Mouse (Mus musculus): ENCODE measurements around the gene Usp6nl.

Gene Usp6nl

GRCm38 (mm10) chr2:6471110-6471611 is 148.7 kb downstream of the Usp6nl start:
- no peak for DNase-seq (ENCODE audit: inconsistent ontology term)

GRCm38 (mm10) chr2:6473829-6474228 is 151.4 kb downstream of the Usp6nl start:
- no peak for DNase-seq (ENCODE audit: inconsistent ontology term)

- no peak for DNase-seq (ENCODE audit: inconsistent ontology term)
Measured at GRCm38 (mm10) chr2:6477884-6478283, 155.4 kb downstream of the Usp6nl start.

GRCm38 (mm10) chr2:6478361-6478965 is 156.0 kb downstream of the Usp6nl start:
- peak; percentile 26 for DNase-seq (ENCODE audit: inconsistent ontology term)

- DNase-seq (ENCODE audit: inconsistent ontology term), result peak; percentile 36
Measured at GRCm38 (mm10) chr2:6478966-6479391, 156.5 kb downstream of the Usp6nl start.

- DNase-seq (ENCODE audit: inconsistent ontology term), result no peak
Measured at GRCm38 (mm10) chr2:6479620-6480019, 157.2 kb downstream of the Usp6nl start.

GRCm38 (mm10) chr2:6481966-6482365 is 159.5 kb downstream of the Usp6nl start:
- no peak for DNase-seq (ENCODE audit: inconsistent ontology term)

GRCm38 (mm10) chr2:6482411-6482810 is 159.9 kb downstream of the Usp6nl start:
- DNase-seq (ENCODE audit: inconsistent ontology term), result no peak

GRCm38 (mm10) chr2:6483081-6483992 is 160.9 kb downstream of the Usp6nl start:
- DNase-seq (ENCODE audit: inconsistent ontology term), result peak; percentile 38

GRCm38 (mm10) chr2:6484179-6484578 is 161.7 kb downstream of the Usp6nl start:
- DNase-seq (ENCODE audit: inconsistent ontology term), result no peak

GRCm38 (mm10) chr2:6487566-6488488 is 165.4 kb downstream of the Usp6nl start:
- no peak for DNase-seq (ENCODE audit: inconsistent ontology term)

GRCm38 (mm10) chr2:6488489-6489056 is 166.1 kb downstream of the Usp6nl start:
- no peak for DNase-seq (ENCODE audit: inconsistent ontology term)

GRCm38 (mm10) chr2:6490076-6490475 is 167.6 kb downstream of the Usp6nl start:
- no peak for DNase-seq (ENCODE audit: inconsistent ontology term)

- no peak for DNase-seq (ENCODE audit: inconsistent ontology term)
Measured at GRCm38 (mm10) chr2:6490870-6491269, 168.4 kb downstream of the Usp6nl start.

- no peak for DNase-seq (ENCODE audit: inconsistent ontology term)
Measured at GRCm38 (mm10) chr2:6493886-6494285, 171.4 kb downstream of the Usp6nl start.
